Mouse (Mus musculus) mesoderm, embryonic 11.5 days (tissue): Measurements from ENCODE around the gene Flywch2.
"Not testable (repeated sequence)": the region's sequence is repeated elsewhere in the genome, so short reads cannot be mapped to it uniquely, and the experiment has no call there.

ENCODE experiments used
- DNase-seq: peaks from one replicate; pipeline ENCODE4 v3.0.0-alpha.2; 2012; ENCODE audit warnings: low read depth, low spot score

Flywch2 gene

GRCm38 (mm10) chr17:23790269-23791078, 4.6 kb upstream of the Flywch2 start, which contains the start of gene Srrm2:
Gene Srrm2, plus strand, starts transcription at chr17:23790532.
- peak; percentile 76 for DNase-seq

GRCm38 (mm10) chr17:23789749-23790268, 3.9 kb upstream of the Flywch2 start:
- DNase-seq = no peak

- no peak for DNase-seq
Measured at GRCm38 (mm10) chr17:23788973-23789372, 3.1 kb upstream of the Flywch2 start.

- peak; percentile 61 for DNase-seq
Measured at GRCm38 (mm10) chr17:23786510-23786931, 640 bp upstream of the Flywch2 start.

- no peak for DNase-seq
Measured at GRCm38 (mm10) chr17:23783352-23783751, 2.5 kb downstream of the Flywch2 start.

GRCm38 (mm10) chr17:23778447-23778846, 7.4 kb downstream of the Flywch2 start:
- no peak for DNase-seq

GRCm38 (mm10) chr17:23777141-23777540, 8.7 kb downstream of the Flywch2 start:
- DNase-seq = no peak

- DNase-seq = no peak
Measured at GRCm38 (mm10) chr17:23776216-23776615, 9.7 kb downstream of the Flywch2 start.

GRCm38 (mm10) chr17:23774090-23774489, 11.8 kb downstream of the Flywch2 start:
- DNase-seq = peak; percentile 79

- no peak for DNase-seq
Measured at GRCm38 (mm10) chr17:23773676-23774075, 12.2 kb downstream of the Flywch2 start.

- not testable (repeated sequence) for DNase-seq
Measured at GRCm38 (mm10) chr17:23772219-23772556, 13.7 kb downstream of the Flywch2 start.

GRCm38 (mm10) chr17:23771284-23772218, 14.3 kb downstream of the Flywch2 start, which contains the start of gene Flywch1:
Gene Flywch1, minus strand, starts transcription at chr17:23771602.
- DNase-seq = peak; percentile 99

GRCm38 (mm10) chr17:23770896-23771283, 15.0 kb downstream of the Flywch2 start:
- peak; percentile 44 for DNase-seq

GRCm38 (mm10) chr17:23770493-23770892, 15.4 kb downstream of the Flywch2 start:
- no peak for DNase-seq

- DNase-seq = no peak
Measured at GRCm38 (mm10) chr17:23762976-23763375, 22.9 kb downstream of the Flywch2 start.

- no peak for DNase-seq
Measured at GRCm38 (mm10) chr17:23761155-23761554, 24.7 kb downstream of the Flywch2 start.

- DNase-seq = no peak
Measured at GRCm38 (mm10) chr17:23760231-23760630, 25.6 kb downstream of the Flywch2 start.

GRCm38 (mm10) chr17:23758801-23759200, 27.1 kb downstream of the Flywch2 start:
- DNase-seq = no peak

- no peak for DNase-seq
Measured at GRCm38 (mm10) chr17:23757581-23757980, 28.3 kb downstream of the Flywch2 start.

GRCm38 (mm10) chr17:23755689-23756088, 30.2 kb downstream of the Flywch2 start:
- no peak for DNase-seq

GRCm38 (mm10) chr17:23749400-23750191, 36.3 kb downstream of the Flywch2 start:
- no peak for DNase-seq
